Mouse (Mus musculus) ES-E14 (cell line): Measurements from ENCODE around the gene Sec31b.

Experiments
- CHD2 ChIP-seq: IDR thresholded peaks from 2 replicates; pipeline ENCODE4 v1.6.1; 2014; ENCODE audit warnings: mild to moderate bottlenecking, low read depth, low read length, inconsistent platforms
- HCFC1 ChIP-seq: IDR thresholded peaks from 2 replicates; pipeline ENCODE4 v1.6.1; 2012; ENCODE audit warnings: low read length, inconsistent platforms, borderline replicate concordance; ENCODE audit not compliant: insufficient read depth
- MAFK ChIP-seq: IDR thresholded peaks from 2 replicates; pipeline ENCODE4 v1.6.1; 2014; ENCODE audit warnings: mild to moderate bottlenecking, low read depth, low read length, inconsistent platforms; ENCODE audit not compliant: insufficient read depth
- ZC3H11A ChIP-seq: IDR thresholded peaks from 2 replicates; pipeline ENCODE4 v1.6.1; 2012; ENCODE audit warnings: low read depth, mild to moderate bottlenecking, inconsistent platforms, low read length, borderline replicate concordance
- ZNF384 ChIP-seq: IDR thresholded peaks from 2 replicates; pipeline ENCODE4 v1.6.1; 2012; ENCODE audit warnings: low read depth, low read length, inconsistent platforms

DNA sequence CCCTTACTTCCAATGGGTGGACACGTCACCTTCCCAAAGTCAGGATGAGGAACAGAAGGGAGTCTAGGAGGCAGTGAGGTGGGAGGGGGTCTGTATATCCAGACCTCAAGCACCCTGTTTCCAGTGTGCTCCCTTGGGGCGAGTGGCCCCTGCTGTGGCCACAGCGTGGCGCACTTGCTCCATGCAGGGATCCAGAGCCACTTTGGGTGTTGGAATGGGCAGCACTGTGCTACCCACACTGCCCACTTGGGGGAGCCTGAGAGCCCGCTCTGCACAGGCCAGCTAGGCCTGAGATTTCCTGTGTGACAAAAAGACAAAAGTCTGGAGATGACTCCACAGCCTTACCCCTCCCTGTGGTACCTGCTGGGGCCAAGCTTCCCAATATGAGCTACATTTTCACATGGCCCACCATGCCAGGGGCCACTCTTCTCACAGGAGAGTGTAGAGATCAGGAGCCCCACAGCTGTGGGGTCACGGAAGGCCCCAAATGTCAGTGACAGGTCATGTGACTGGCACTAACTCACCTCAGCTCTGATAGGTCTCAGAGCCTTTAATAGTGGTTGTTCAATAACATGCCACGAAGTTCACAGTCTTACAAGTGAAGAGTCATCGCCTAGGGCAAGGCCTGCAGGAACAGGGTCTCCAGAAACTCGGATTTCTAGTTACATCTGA, 37.1 kb upstream of the Sec31b start:
- TF ChIP-seq CHD2 (no peak), HCFC1 (0 out of 2 replicates have a peak, but pooled peaks have one; percentile 54), ZNF384 (peak; percentile 68; the same call in 1 of the 2 replicates), ZC3H11A (peak; percentile 100), MAFK (no peak)
